Mouse (Mus musculus): ENCODE measurements around the gene Pik3cd. TPM values are rescaled to one million over a fixed set of nuclear protein-coding genes. Genes with fewer than 3 reads are reported as not detected.
"Not testable (repeated sequence)": the region's sequence is repeated elsewhere in the genome, so short reads cannot be mapped to it uniquely, and the experiment has no call there.

The Pik3cd gene
- 3.1 and 8.4 TPM in 2 replicates for polyA plus RNA-seq (2015; fragmentation: Nextera tagmentation; extraction: Ambion mirVana)

DNA sequence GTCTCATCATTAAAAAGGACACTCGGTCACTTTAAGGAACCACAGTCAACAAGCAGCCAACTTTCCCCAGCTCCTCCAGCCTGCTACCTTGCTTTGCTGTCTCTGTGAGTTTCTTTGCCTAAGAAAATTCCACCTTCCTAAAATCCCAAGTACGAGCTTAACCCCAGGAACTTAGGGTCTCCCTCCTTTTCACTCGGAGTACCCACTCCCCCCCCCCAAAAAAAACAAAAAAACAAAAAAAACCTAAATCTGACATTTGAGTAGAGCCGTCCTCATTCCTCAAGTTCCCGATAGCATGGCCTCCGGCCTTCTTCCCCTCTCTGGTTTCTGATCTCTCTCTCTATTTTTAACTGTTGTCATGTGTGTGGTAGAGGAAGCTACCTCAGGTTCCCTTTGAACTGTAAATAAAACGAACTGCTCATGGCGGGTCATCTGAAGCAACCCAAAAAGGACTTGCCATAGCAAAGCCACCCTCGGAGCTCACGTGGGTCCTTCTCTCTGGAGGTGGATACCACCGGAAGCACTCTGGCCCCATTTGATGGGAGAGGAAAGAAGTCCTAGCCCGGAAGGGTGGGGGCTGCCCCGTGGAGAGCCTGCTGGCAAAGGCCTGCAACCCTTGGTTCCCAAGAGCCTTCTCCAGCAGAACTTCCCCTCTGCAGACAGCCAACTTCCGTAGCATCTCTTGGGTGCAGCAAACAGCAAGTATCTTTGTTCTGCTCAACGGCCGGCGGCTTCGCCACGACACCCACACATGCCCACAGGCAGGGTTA is at the start of gene Pik3cd:
Gene Pik3cd (minus strand): TSS at position 362 of the 770 bp plus-strand sequence.
- Histone ChIP-seq H3K27me3 (0 out of 2 replicates have a peak, but pooled peaks cover 3% of the 10 kb centered on the region), H3K9ac (no peak within 1 kb of the TSS), H3K27ac (peak within 1 kb of the TSS; percentile 40; the same call in 1 of the 2 replicates), H3K4me3 (no peak within 1 kb of the TSS), H3K9me3 (replicated peaks) (no peaks in the 10 kb centered on the region), H3K4me2 (peak within 1 kb of the TSS; percentile 16), H3K36me3 (no peaks in the 10 kb centered on the region), H3K4me1 (replicated peaks) (peaks cover 17% of the 10 kb centered on the region)
- WGBS, result 48% methylated on average over 19 of the region's 19 CpGs
- ATAC-seq (replicated peaks; ENCODE audit: insufficient number of reproducible peaks, insufficient read depth, low FRiP score, low read depth), result no peak

DNA sequence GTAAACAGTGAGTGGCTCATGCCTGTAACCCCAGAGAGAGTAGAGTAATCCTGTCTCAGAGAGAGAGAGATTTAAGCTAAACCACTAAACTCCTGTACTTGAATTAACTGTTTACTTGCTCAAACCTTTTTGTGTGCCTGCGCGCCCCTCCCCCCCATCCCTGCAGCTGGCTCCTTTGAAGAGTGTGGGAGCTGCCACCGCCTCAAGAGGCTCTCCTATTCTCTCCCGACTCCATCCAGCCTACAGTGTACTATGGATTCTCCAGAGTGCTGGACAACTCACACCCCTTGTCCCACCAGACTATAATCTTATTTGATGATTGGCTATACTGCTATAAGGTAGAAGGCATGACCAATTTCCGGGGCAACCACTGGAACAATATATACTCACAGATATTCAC is 48.3 kb upstream of the Pik3cd start:
- Histone ChIP-seq H3K27me3 (no peaks in the 10 kb centered on the region), H3K9ac (no peak overlapping the region), H3K4me1 (replicated peaks) (no peaks in the 10 kb centered on the region), H3K4me2 (no peak overlapping the region), H3K27ac (no peak overlapping the region), H3K36me3 (peaks cover 6% of the 10 kb centered on the region; the same call in 1 of the 2 replicates), H3K9me3 (replicated peaks) (no peaks in the 10 kb centered on the region), H3K4me3 (no peak overlapping the region)
- 40% methylated on average over 5 of the region's 5 CpGs for WGBS
- no peak for ATAC-seq (replicated peaks; ENCODE audit: insufficient number of reproducible peaks, insufficient read depth, low FRiP score, low read depth)

DNA sequence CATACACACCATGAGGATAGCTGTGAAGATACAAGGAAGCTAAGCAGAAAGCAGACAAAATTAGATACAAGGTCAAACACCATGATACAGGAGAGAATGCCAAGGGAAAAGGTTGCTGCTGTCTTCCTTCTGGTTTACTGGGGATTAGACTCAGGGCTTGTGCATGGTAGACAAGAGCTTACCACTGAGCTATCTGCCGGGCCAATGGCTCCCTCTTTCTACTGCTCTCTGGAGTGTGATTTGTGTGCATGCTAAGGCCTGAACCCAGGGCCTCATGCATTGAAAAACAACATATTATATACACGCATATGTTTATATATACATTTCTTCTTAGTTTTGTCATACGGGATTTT is 47.3 kb upstream of the Pik3cd start:
- H3K9me3 ChIP-seq (replicated peaks); H3K9ac ChIP-seq; H3K36me3 ChIP-seq; ATAC-seq (replicated peaks; ENCODE audit: insufficient number of reproducible peaks, insufficient read depth, low FRiP score, low read depth); H3K4me3 ChIP-seq; H3K4me1 ChIP-seq (replicated peaks); H3K4me2 ChIP-seq; H3K27me3 ChIP-seq; H3K27ac ChIP-seq: not testable (repeated sequence)
- WGBS, result 89% methylated on average over 3 of the region's 3 CpGs

DNA sequence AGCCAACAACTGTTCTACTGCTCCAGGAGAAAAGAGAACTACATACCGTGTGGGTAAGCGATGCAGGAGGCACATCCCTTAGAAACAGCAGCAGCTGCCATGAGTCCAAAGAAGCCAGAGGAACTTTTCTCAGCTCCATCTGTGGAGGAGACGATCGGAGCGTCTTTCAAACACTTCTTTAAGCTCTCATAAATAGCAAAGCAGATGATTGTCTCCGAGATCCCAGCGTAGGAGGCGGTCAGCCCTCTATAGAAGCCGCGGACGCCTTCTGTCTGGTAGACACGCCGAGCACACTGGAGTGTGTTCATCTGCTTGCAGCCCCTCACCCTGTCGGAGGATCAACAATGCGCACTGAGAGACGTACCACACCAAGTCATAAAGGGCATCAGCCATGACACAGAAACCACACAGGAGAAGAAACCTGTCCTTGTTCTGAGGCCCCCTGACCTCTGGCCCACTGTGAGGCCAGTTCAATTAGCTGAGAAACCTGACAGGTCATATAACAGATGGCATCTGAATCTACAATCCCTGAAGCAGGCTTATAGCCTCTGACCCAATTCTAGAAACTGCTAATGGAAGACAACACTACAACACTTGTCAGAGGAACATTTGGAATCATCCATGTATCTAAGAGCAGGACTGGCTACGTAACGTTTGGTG is 46.8 kb upstream of the Pik3cd start:
- Histone ChIP-seq H3K4me3 (no peak overlapping the region), H3K27me3 (no peaks in the 10 kb centered on the region), H3K27ac (no peak overlapping the region), H3K4me1 (replicated peaks) (no peaks in the 10 kb centered on the region), H3K4me2 (no peak overlapping the region), H3K36me3 (peaks cover 8% of the 10 kb centered on the region; the same call in 1 of the 2 replicates), H3K9ac (no peak overlapping the region), H3K9me3 (replicated peaks) (no peaks in the 10 kb centered on the region)
- 91% methylated on average over 18 of the region's 18 CpGs for WGBS
- no peak for ATAC-seq (replicated peaks; ENCODE audit: insufficient number of reproducible peaks, insufficient read depth, low FRiP score, low read depth)

DNA sequence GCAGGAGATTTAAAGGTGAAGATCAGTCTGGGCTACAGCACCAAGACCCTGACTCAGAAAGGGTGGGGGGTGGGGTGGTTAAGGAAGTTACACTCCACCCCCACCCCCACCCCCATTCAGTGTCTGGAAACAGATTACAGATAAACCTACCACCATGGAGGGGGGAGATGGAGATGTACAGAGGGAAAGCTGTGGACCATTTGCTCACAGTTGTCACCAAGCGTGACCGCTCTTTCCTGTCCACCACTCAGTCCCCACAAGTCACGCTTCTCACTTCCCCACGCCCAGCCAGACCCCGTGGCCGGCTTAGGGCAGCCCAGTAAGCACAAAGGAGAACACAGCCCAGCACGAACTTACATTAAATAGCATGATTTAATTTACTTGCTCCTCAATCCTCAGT is 41.7 kb upstream of the Pik3cd start:
- Histone ChIP-seq H3K27me3 (no peaks in the 10 kb centered on the region), H3K27ac (no peak overlapping the region)

DNA sequence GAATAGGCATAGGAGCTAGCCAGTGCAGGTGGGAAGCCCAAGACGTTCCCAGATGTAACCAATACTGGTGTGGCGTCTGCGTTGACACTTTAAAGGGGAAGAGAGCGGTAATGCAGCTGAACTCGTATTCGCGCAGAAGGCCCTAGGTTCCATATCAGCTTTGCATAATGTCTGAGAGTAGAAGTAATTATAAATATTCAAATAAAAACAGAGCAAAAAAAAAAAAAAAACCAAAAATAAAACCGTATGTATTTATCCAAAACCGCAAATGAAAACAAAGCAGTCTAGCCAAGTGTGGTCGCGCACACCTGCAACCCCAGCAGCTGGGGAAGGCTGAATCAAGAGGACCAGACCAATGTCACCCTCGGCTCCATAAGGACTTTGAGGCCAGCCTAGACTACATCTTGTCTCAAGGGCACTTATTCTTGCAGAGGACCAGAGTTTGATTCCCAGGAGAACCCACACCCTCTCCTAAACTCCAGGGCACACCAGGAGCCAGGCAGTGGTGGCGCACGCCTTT is 39.7 kb upstream of the Pik3cd start:
- H3K9ac ChIP-seq, result no peak overlapping the region
- peaks cover 5% of the 10 kb centered on the region for H3K4me1 ChIP-seq (replicated peaks)
- H3K27ac ChIP-seq, result no peak overlapping the region
- WGBS, result 93% methylated on average over 14 of the region's 14 CpGs
- no peak overlapping the region for H3K4me3 ChIP-seq
- H3K27me3 ChIP-seq, result no peaks in the 10 kb centered on the region
- H3K4me2 ChIP-seq, result no peak overlapping the region
- peaks cover 5% of the 10 kb centered on the region; the same call in 1 of the 2 replicates for H3K36me3 ChIP-seq
- no peaks in the 10 kb centered on the region for H3K9me3 ChIP-seq (replicated peaks)
- ATAC-seq (replicated peaks; ENCODE audit: insufficient number of reproducible peaks, insufficient read depth, low FRiP score, low read depth), result no peak

More for the DNA sequence above, 41.7 kb upstream of the Pik3cd start:
- WGBS, result 76% methylated on average over 7 of the region's 7 CpGs
- Histone ChIP-seq H3K4me2 (no peak overlapping the region), H3K9ac (no peak overlapping the region), H3K4me3 (no peak overlapping the region), H3K36me3 (peaks cover 8% of the 10 kb centered on the region), H3K4me1 (replicated peaks) (no peaks in the 10 kb centered on the region), H3K9me3 (replicated peaks) (no peaks in the 10 kb centered on the region)
- no peak for ATAC-seq (replicated peaks; ENCODE audit: insufficient number of reproducible peaks, insufficient read depth, low FRiP score, low read depth)

DNA sequence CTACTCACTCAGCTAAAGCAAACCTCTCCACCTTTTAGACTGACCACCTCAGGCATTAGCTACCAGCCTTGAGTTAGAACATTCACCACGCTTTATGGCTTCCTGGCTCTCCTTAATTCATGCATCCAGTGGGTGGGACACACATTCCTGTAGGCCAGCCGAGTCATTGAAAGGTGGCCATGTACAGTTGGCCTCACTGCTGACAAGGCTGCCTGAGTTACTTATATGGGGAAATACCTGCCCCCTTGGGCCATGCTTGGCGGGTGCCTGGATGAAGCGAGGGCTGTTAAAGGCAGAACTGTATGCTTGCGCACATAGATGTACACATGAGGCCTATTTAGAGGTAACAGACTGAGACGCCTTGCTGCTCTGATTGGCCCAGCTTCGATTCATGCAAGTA is 37.9 kb upstream of the Pik3cd start:
- Histone ChIP-seq H3K9ac (no peak overlapping the region), H3K36me3 (no peaks in the 10 kb centered on the region; the same call in 1 of the 2 replicates), H3K9me3 (replicated peaks) (no peaks in the 10 kb centered on the region), H3K4me2 (no peak overlapping the region), H3K27me3 (no peaks in the 10 kb centered on the region), H3K4me3 (no peak overlapping the region), H3K27ac (no peak overlapping the region), H3K4me1 (replicated peaks) (peaks cover 23% of the 10 kb centered on the region)
- no peak for ATAC-seq (replicated peaks; ENCODE audit: insufficient number of reproducible peaks, insufficient read depth, low FRiP score, low read depth)
- WGBS, result 83% methylated on average over 7 of the region's 7 CpGs

DNA sequence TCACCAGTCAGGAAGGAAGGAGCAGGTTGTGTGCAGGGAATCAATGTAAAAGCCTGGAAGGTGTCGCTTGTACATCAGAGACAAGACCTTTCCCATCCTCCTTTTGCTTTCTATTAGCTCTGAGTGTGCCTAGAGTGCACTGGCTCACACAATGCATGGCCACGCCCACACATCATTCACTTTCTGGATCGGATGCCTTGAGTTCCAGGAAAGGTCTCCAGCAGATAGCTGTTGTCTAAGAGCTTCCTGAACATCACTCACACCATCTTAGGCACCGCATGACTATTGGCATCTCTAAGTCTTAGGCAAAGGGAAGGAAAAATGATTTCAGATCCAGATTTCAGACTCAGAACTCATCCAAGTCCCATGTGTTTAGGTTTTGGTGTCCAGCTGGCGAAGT is 37.1 kb upstream of the Pik3cd start:
- Histone ChIP-seq H3K4me3 (no peak overlapping the region), H3K36me3 (no peaks in the 10 kb centered on the region; the same call in 1 of the 2 replicates), H3K4me2 (no peak overlapping the region), H3K27ac (no peak overlapping the region), H3K27me3 (no peaks in the 10 kb centered on the region), H3K9me3 (replicated peaks) (no peaks in the 10 kb centered on the region), H3K4me1 (replicated peaks) (peaks cover 31% of the 10 kb centered on the region), H3K9ac (no peak overlapping the region)
- ATAC-seq (replicated peaks; ENCODE audit: insufficient number of reproducible peaks, insufficient read depth, low FRiP score, low read depth), result no peak
- WGBS, result 64% methylated on average over 5 of the region's 5 CpGs

DNA sequence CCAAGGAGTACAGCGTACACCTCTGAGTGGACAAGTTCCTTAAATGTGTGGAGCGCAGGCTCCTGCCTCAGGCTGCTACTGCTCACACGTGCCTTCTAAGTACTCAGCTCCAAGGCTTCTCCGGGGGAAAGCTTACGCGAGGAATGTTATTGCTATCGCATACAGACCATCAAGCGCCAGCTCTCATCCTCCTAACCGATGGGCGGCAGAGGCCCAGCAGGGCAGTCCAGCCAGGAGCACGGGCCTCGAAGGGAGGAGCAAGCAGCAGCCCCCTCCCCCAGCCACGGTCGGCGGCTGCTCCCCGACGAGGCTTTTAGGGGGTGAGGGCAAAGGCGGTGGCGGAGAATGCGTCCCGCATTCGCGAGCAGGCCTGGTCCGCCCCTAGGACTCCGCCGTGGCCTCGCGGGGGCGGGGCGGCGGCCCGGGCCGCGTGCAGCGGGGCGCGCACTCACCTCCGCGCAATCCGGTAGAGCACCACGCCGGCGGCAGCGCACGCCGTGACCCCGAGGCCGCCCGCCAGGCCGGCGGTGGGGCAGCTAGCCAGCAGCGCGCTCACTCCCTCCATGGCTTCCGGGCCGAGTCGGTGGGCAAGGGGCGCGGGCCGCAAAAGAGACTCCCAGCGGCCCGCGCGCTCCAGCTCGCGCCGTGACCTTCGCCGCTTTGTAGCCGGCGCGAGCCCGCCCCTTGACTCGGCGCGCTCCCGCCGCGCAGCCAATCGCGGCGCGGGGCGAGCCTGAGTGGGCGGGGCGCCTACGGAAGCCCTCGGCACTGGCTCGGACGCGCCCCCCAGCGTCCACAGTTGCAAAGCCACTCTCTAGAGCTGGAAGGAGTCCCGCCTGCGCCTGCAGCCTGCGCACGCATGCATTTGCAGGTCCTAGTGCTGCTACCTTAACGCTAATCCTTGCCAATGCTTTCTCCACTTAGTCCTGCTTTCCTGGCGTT is 35.3 kb upstream of the Pik3cd start, which contains the start of gene Tmem201:
Gene Tmem201 (minus strand): TSS at position 662 of the 942 bp plus-strand sequence.
- Histone ChIP-seq H3K4me2 (peak within 1 kb of the TSS; percentile 89), H3K27me3 (no peaks in the 10 kb centered on the region), H3K27ac (peak within 1 kb of the TSS; percentile 85), H3K9me3 (replicated peaks) (no peaks in the 10 kb centered on the region), H3K36me3 (no peaks in the 10 kb centered on the region), H3K4me3 (peak within 1 kb of the TSS; percentile 85), H3K4me1 (replicated peaks) (peaks cover 49% of the 10 kb centered on the region), H3K9ac (peak within 1 kb of the TSS; percentile 86)
- under 1% methylated on average over 97 of the region's 97 CpGs for WGBS
- ATAC-seq (replicated peaks; ENCODE audit: insufficient number of reproducible peaks, insufficient read depth, low FRiP score, low read depth), result peak; percentile 86

DNA sequence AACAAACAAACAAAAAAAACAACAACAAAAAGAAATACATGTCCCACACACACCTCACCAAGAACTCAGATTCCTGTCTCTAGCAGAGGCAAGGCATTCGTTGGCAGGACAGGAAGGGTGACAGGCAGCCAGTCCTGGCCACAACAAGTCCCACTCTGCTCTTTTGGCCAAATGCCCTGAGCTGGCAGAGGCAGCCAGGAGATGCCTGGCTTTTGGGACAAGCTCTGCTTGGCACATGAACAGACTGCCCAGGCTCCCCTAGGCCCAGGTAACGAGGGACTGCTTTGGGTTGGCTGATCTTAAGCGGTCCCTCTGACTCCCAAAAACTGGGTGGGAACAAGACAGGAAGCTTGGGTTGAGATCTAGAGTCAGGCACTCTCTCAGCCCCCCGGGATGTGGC is 34.2 kb upstream of the Pik3cd start:
- ATAC-seq (replicated peaks; ENCODE audit: insufficient number of reproducible peaks, insufficient read depth, low FRiP score, low read depth), result no peak
- no peaks in the 10 kb centered on the region for H3K9me3 ChIP-seq (replicated peaks)
- peak overlapping the region; percentile 89 for H3K4me2 ChIP-seq
- H3K27ac ChIP-seq, result peak overlapping the region; percentile 85
- H3K27me3 ChIP-seq, result no peaks in the 10 kb centered on the region
- no peaks in the 10 kb centered on the region for H3K36me3 ChIP-seq
- H3K4me3 ChIP-seq, result peak overlapping the region; percentile 85
- H3K9ac ChIP-seq, result peak overlapping the region; percentile 86
- peaks cover 59% of the 10 kb centered on the region for H3K4me1 ChIP-seq (replicated peaks)
- 20% methylated on average over 4 of the region's 4 CpGs for WGBS

All from heart, embryonic 15.5 days (tissue).